Mouse (Mus musculus) lung, postnatal 0 days (tissue): ENCODE measurements around the gene Elf2.

Experiments
- CTCF ChIP-seq: IDR thresholded peaks from 2 replicates; pipeline ENCODE4 v1.5.1; 2016; ENCODE audit warnings: antibody characterized with exemption, mild to moderate bottlenecking
- EP300 ChIP-seq: IDR thresholded peaks from 2 replicates; pipeline ENCODE4 v1.6.1; 2016; ENCODE audit warnings: antibody characterized with exemption, mild to moderate bottlenecking, control low read depth

DNA sequence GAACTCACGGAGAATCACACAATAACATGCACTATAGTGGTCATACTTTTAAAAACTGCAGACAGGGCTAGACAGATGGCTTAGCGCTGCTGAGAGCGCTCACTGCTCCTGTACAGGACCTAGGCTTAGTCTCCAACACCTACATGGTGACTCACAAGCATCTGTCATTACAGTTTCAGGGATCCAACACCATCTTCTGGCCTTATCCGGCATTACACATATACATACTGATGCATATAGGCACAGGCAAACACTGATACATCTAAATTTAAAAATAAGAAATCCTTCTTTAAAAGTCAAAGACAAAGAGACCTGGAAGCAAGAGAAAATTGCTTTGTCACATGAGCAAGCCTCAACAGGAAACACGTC, 13.1 kb downstream of the Elf2 start:
- peak; percentile 44 for TF ChIP-seq CTCF
- TF ChIP-seq EP300: no peak
